Mouse (Mus musculus) bone marrow macrophage, adult 2 months (primary cell): Measurements from ENCODE around the gene Plgrkt.

ENCODE experiments used
- CTCF ChIP-seq: IDR thresholded peaks from 2 replicates; pipeline ENCODE4 v1.5.1; 2012; ENCODE audit warnings: low read depth, mild to moderate bottlenecking, low read length, moderate library complexity
- POLR2A ChIP-seq: IDR thresholded peaks from 2 replicates; pipeline ENCODE4 v1.6.1; 2012; ENCODE audit warnings: mild to moderate bottlenecking, low read depth, low read length, borderline replicate concordance

DNA sequence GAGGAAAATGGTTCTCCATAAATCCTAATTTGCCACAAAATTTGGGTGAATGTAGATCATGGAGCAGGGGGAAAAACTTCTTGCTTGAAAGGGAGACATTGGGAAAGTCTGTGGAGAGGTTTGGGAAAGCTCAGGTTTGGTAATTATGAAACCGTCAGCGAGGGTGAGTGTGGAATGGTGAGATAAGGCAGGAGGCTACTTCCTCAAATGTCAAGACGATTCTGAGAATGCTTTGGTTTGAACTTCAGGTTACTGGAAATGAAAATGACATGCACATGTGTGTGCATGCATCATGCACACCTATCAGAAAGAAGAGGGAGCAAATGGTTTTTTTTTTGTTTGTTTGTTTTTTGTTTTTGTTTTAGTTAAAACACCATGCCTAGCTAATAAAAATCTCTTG is 33.3 kb upstream of the Plgrkt start:
- TF ChIP-seq CTCF = no peak
- no peak for TF ChIP-seq POLR2A
